Mouse (Mus musculus) intestine, postnatal 0 days (tissue): ENCODE results near the gene Il22ra1. TPM values are rescaled to one million over a fixed set of nuclear protein-coding genes. Genes with fewer than 3 reads are reported as not detected.

ENCODE experiments used
- ATAC-seq: fragments of 200-750 bp; cut with Nextera tagmentation; 2 replicates; pipeline ENCODE4 v1.8.0; 2017; ENCODE audit warnings: mild to moderate bottlenecking, moderate TSS enrichment, moderate library complexity
- H3K27ac ChIP-seq: fragments of 300-500 bp; sonication (generic); 2 replicates; pipeline ENCODE4 v1.5.1; 2014; ENCODE audit warnings: mild to moderate bottlenecking, low read depth, low read length, moderate library complexity
- H3K27me3 ChIP-seq: fragments of 300-500 bp; sonication (generic); replicated peaks from 2 replicates; pipeline ENCODE4 v1.6.1; 2014; ENCODE audit warnings: low read length, mixed read lengths; ENCODE audit not compliant: control insufficient read depth, insufficient read depth
- H3K36me3 ChIP-seq: fragments of 300-500 bp; sonication (generic); 2 replicates; pipeline ENCODE4 v1.6.1; 2014; ENCODE audit warnings: mild to moderate bottlenecking, moderate library complexity; ENCODE audit not compliant: control insufficient read depth, insufficient read depth
- H3K4me1 ChIP-seq: fragments of 300-500 bp; sonication (generic); replicated peaks from 2 replicates; pipeline ENCODE4 v1.6.1; 2014; ENCODE audit warnings: antibody characterized with exemption, low read length, mixed read lengths; ENCODE audit not compliant: control insufficient read depth, insufficient read depth
- H3K4me2 ChIP-seq: fragments of 300-500 bp; sonication (generic); replicated peaks from 2 replicates; pipeline ENCODE4 v1.6.1; 2014; ENCODE audit warnings: low read depth, mild to moderate bottlenecking, moderate library complexity
- H3K4me3 ChIP-seq: fragments of 300-500 bp; sonication (generic); 2 replicates; pipeline ENCODE4 v1.5.1; 2014; ENCODE audit warnings: low read depth, low read length
- H3K9ac ChIP-seq: fragments of 300-500 bp; sonication (generic); 2 replicates; pipeline ENCODE4 v1.6.1; 2014; ENCODE audit warnings: mild to moderate bottlenecking, low read depth, low read length
- H3K9me3 ChIP-seq: fragments of 300-500 bp; sonication (generic); 2 replicates; pipeline ENCODE4 v1.6.1; 2016; ENCODE audit warnings: mixed run types; ENCODE audit not compliant: control insufficient read depth
- CTCF ChIP-seq: sonication (generic); IDR thresholded peaks from 2 replicates; pipeline ENCODE4 v1.5.1; 2016; ENCODE audit warnings: low read depth, mild to moderate bottlenecking, control low read depth, antibody characterized with exemption, moderate library complexity
- WGBS: fragments of 180-500 bp; shearing (Covaris S2); extraction: QIAGEN DNeasy Blood & Tissue Kit; methylation state at CpG from one replicate; pipeline ENCODE4 v1.1.7; 2014; 5-methylcytosine and 5-hydroxymethylcytosine counted together
- polyA plus RNA-seq: library from polyadenylated mRNA; unstranded; fragments of >200 nt; fragmentation: Nextera tagmentation; extraction: Ambion mirVana; gene quantifications from 2 replicates; pipeline ENCODE4 v1.2.1, GENCODE M21; 2015

Gene Il22ra1
- polyA plus RNA-seq, 1 experiment from 2014 or later: 7.7 TPM

GRCm38 (mm10) chr4:135779661-135780060 lies 51.7 kb downstream of the Il22ra1 start:
- Histone ChIP-seq H3K27ac (no peak overlapping the region), H3K4me3 (no peak overlapping the region), H3K36me3 (peaks cover 8% of the 10 kb centered on the region; the same call in 1 of the 2 replicates), H3K27me3 (no peaks in the 10 kb centered on the region), H3K4me1 (no peaks in the 10 kb centered on the region), H3K9me3 (no peaks in the 10 kb centered on the region), H3K4me2 (no peak overlapping the region), H3K9ac (no peak overlapping the region)
- WGBS: 77% methylated on average over 9 of the region's 9 CpGs
- TF ChIP-seq CTCF: no peak
- no peak for ATAC-seq

DNA sequence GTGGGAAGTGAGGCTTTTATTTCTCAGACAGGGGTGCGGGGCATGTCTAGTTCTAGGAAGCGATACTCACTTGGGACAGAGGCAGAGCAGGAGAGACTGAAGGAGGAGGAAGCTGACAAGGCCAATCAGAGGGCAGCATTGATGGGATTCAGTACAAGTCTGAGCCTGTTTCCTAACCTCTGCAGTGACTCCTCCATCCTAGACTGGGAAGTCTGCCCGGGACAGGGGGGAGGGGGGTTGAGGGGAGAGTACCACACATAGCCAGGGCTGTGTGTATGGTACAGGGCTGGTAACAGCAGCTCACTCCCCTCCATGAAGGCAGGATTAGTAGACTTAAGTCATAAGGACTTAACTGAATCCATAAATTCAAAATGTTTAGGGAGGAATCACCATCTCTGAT lies 52.3 kb downstream of the Il22ra1 start:
- Histone ChIP-seq H3K4me2 (no peak overlapping the region), H3K4me3 (no peak overlapping the region), H3K9me3 (no peaks in the 10 kb centered on the region), H3K36me3 (peaks cover 6% of the 10 kb centered on the region; the same call in 1 of the 2 replicates), H3K27me3 (no peaks in the 10 kb centered on the region), H3K27ac (no peak overlapping the region), H3K9ac (no peak overlapping the region), H3K4me1 (no peaks in the 10 kb centered on the region)
- no peak for TF ChIP-seq CTCF
- ATAC-seq: peak; percentile 28; the same call in 1 of the 2 replicates
- WGBS: 61% methylated on average over 3 of the region's 3 CpGs

- WGBS: 90% methylated on average over 5 of the region's 5 CpGs
- TF ChIP-seq CTCF: no peak
- H3K27ac ChIP-seq: no peak overlapping the region
Measured at GRCm38 (mm10) chr4:135781304-135781703, 53.3 kb downstream of the Il22ra1 start.

GRCm38 (mm10) chr4:135786581-135786980 lies 58.6 kb downstream of the Il22ra1 start:
- no peak for TF ChIP-seq CTCF
- Histone ChIP-seq H3K27me3 (no peaks in the 10 kb centered on the region), H3K9ac (no peak overlapping the region), H3K4me2 (no peak overlapping the region), H3K36me3 (no peaks in the 10 kb centered on the region; the same call in 1 of the 2 replicates), H3K4me1 (no peaks in the 10 kb centered on the region), H3K27ac (no peak overlapping the region), H3K4me3 (no peak overlapping the region), H3K9me3 (no peaks in the 10 kb centered on the region)
- no peak for ATAC-seq
- WGBS: 77% methylated on average over 5 of the region's 5 CpGs

More at GRCm38 (mm10) chr4:135781304-135781703, 53.3 kb downstream of the Il22ra1 start:
- no peaks in the 10 kb centered on the region for H3K9me3 ChIP-seq
- H3K27me3 ChIP-seq: no peaks in the 10 kb centered on the region
- no peak overlapping the region for H3K9ac ChIP-seq
- H3K4me1 ChIP-seq: no peaks in the 10 kb centered on the region
- no peak overlapping the region for H3K4me3 ChIP-seq
- H3K4me2 ChIP-seq: no peak overlapping the region
- ATAC-seq: no peak
- H3K36me3 ChIP-seq: no peaks in the 10 kb centered on the region; the same call in 1 of the 2 replicates

GRCm38 (mm10) chr4:135787271-135787670 lies 59.3 kb downstream of the Il22ra1 start:
- no peak overlapping the region for H3K27ac ChIP-seq
- H3K4me2 ChIP-seq: no peak overlapping the region
- no peak overlapping the region for H3K4me3 ChIP-seq
- H3K27me3 ChIP-seq: no peaks in the 10 kb centered on the region
- H3K36me3 ChIP-seq: no peaks in the 10 kb centered on the region; the same call in 1 of the 2 replicates
- H3K9me3 ChIP-seq: no peaks in the 10 kb centered on the region
- 80% methylated on average over 6 of the region's 6 CpGs for WGBS
- H3K4me1 ChIP-seq: no peaks in the 10 kb centered on the region
- H3K9ac ChIP-seq: no peak overlapping the region
- TF ChIP-seq CTCF: no peak
- ATAC-seq: no peak

DNA sequence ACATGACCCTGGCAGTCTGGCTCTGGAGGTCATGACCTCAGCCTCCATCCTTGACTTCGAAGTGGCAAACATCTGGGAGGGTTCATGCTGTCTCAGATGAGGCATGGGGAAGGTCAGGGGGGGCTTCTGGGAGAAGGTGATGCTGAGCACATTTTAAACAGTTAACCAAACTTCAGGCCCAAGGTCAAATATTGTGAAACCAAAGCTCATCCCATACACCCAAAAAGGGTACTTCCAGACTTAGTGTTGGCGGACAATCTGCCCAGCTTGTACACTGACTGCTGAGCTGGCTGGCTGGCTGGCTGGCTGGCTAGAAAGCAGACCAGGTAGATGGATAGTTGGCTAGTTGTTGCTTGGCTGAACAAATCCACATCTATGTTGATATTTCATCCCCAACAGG lies 61.2 kb downstream of the Il22ra1 start:
- Histone ChIP-seq H3K4me3 (no peak overlapping the region), H3K4me1 (no peaks in the 10 kb centered on the region), H3K36me3 (no peaks in the 10 kb centered on the region; the same call in 1 of the 2 replicates), H3K9ac (no peak overlapping the region), H3K9me3 (no peaks in the 10 kb centered on the region), H3K4me2 (no peak overlapping the region), H3K27me3 (no peaks in the 10 kb centered on the region), H3K27ac (no peak overlapping the region)
- no peak for TF ChIP-seq CTCF
- WGBS: 73% methylated on average over 2 of the region's 2 CpGs
- ATAC-seq: no peak

DNA sequence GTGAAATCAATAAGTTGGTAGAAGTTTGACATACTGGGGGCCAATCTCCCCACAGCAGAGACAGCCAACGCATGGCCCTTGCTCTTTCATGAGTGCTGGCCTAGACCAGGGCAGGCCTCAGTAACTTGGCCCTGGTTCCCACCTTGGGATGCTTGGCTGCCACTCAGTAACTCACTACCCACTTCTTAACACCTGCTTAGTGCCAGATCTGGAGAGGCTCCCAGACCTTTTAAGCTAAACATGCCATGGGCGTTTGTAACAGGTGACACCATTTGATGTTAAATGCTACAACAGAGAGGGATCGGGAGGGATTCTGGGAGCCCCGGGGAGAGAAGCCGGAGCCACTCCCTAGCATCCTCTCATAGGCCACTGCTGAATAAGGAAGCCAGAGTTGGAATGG lies 64.8 kb downstream of the Il22ra1 start:
- no peak for TF ChIP-seq CTCF
- WGBS: 91% methylated on average over 5 of the region's 5 CpGs
- Histone ChIP-seq H3K9ac (no peak overlapping the region), H3K36me3 (no peaks in the 10 kb centered on the region; the same call in 1 of the 2 replicates), H3K27ac (no peak overlapping the region), H3K9me3 (no peaks in the 10 kb centered on the region), H3K4me2 (no peak overlapping the region), H3K27me3 (no peaks in the 10 kb centered on the region), H3K4me1 (no peaks in the 10 kb centered on the region), H3K4me3 (no peak overlapping the region)
- ATAC-seq: no peak
